Mouse (Mus musculus): ENCODE results near the gene Hsf5.

The Hsf5 gene

DNA sequence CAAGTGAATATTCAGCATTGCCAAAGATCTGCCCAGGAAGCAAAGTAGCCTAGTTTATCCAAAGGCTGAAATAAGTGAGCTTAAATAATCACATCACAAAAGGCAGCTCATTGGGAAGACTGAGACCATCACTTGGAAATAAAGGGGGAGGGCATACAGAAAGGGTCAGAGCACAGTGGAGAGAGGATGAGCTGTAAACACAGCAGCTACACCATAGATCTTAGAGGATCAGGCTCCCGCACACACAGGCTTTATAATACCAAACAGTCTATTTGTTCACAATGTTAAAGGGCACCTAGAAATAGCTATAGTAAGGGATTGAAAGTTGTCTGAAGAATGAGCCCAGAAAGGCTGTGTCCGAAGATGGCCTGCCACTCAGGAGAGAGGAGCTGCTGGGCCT is 21.8 kb downstream of the Hsf5 start:
- no peak for DNase-seq (ENCODE audit: extremely low spot score, low read depth, low spot score)

DNA sequence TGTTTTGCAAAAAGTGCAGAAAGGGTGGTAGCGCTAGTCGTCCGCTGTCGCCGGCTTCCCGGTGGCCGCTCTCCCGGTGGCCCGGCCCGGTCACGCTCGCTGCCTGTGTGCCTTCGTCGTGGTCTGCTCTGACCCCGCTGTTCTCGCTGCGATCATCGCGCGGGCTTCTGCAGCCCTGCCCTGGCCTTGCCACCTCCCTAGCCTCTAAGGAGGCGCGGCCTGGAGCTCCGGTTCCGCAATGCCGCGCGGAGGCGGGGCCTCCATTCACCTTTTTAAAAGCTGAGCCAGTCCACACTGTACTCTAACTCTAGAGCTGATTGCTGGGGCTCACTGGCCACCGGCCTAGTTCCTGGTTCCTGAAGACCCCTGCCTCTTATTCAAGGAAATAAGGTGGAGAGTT is 22.2 kb downstream of the Hsf5 start:
- no peak for DNase-seq (ENCODE audit: extremely low spot score, low read depth, low spot score)

DNA sequence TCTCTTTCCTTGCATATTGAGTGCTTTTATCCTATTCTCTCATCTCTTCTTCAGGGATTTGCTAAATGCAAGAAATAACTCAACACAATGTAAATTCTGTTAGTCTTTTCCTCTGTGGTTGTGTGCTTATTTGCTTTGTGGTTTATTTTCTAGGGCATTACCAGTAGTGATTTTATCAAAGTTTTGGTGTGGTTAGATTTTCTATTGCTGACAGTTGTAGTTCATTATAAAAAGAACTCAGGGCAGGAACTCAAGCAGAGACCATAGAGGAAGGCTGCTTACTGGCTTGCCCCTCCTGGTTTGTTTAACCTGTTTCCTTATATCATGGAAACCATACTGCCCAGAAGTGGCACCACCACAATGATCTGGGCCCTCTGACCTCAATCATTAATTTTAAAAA is 25.9 kb downstream of the Hsf5 start:
- DNase-seq (ENCODE audit: extremely low spot score, low read depth, low spot score): no peak

- DNase-seq (ENCODE audit: extremely low spot score, low read depth, low spot score): no peak
Measured at GRCm38 (mm10) chr11:87654693-87655092, 37.7 kb downstream of the Hsf5 start.

GRCm38 (mm10) chr11:87659216-87659615 is 42.3 kb downstream of the Hsf5 start:
- no peak for DNase-seq (ENCODE audit: extremely low spot score, low read depth, low spot score)

GRCm38 (mm10) chr11:87662407-87662806 is 45.4 kb downstream of the Hsf5 start, which contains the start of gene Rnf43:
Gene Rnf43 (plus strand): TSS chr11:87662722.
- peak; percentile 73 for DNase-seq (ENCODE audit: extremely low spot score, low read depth, low spot score)

DNA sequence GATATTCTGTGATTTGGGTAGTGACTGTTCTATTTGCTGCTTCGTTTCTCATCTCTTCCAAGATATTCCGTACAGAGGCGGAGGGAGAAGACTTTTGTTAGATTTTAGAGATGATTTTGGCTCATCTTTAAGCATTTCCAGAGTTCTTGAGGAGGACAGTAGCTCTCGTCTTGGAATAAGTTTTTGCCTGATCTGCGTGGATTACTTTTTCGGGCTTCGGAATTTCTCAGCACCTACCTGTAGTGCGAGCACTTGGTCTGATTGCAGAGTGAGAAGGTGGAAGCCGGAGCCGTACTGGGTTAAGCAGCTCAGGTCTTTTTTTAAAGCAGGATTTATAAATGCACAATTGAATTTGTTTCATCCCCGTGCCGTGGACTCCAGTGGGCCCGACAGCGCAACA is 45.9 kb downstream of the Hsf5 start:
- no peak for DNase-seq (ENCODE audit: extremely low spot score, low read depth, low spot score)

GRCm38 (mm10) chr11:87663948-87664347 is 47.0 kb downstream of the Hsf5 start:
- DNase-seq (ENCODE audit: extremely low spot score, low read depth, low spot score): no peak

DNA sequence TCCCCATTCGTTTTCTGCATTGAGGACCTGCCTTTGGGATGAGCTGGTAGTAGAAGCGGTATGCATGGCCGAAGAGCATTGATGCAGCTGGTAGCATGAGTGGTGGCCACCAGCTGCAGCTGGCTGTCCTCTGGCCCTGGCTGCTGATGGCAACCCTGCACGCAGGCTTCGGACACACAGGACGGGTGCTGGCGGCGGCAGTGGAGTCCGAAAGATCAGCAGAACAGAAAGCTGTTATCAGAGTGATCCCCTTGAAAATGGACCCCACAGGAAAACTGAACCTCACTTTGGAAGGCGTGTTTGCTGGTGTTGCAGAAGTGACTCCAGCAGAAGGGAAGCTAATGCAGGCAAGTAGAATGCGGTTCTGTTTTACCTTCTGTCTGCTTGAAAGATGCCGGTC is 47.6 kb downstream of the Hsf5 start:
- no peak for DNase-seq (ENCODE audit: extremely low spot score, low read depth, low spot score)

- no peak for DNase-seq (ENCODE audit: extremely low spot score, low read depth, low spot score)
Measured at GRCm38 (mm10) chr11:87665224-87665623, 48.3 kb downstream of the Hsf5 start.

- DNase-seq (ENCODE audit: extremely low spot score, low read depth, low spot score): no peak
Measured at GRCm38 (mm10) chr11:87665658-87666057, 48.7 kb downstream of the Hsf5 start.

GRCm38 (mm10) chr11:87666256-87667035 is 49.5 kb downstream of the Hsf5 start:
- no peak for DNase-seq (ENCODE audit: extremely low spot score, low read depth, low spot score)

DNA sequence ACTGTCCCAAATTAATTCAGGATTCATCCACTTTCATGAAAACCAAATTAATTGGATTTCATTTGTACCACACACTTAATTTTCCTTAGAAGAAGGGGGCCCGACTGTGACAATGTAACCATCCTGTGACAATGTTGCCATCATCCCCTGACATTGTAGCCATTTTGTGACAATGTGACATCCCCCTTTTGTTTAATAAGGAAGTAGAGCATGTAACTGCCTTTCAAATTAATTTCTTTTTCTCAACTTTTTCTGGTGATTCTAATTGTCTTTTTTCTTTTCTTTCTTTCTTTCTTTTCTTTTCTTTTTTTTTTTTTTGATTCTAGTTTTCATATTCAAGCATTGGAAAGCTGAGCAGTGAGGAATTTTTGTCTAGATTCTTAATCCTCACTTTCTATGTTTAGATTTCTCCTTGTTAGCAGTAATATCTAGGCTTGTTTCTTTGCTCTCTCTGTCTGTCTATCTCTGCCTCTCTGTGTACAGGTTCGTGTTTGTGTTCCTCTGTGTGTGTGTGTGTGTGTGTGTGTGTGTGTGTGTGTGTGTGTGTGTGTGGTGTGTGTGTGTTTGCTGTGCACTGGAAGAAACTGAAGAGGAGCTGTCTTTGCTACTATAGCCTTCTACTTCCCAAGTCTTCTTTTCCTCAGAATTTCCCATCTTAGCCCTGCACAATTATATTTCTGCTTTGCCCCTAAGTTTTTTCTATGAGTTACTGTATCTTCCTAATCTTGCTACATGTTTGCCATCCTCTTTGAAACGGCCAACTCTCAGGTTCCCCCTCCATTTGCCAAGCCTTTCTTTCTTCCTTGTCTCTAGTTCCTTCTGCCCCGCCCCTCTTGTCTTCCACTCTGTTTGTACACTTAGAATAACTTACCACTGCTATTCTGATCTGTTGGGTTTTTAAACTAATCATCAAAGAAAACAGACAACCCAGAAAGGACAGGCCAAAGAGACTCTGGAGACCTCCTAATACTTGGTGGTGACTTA is 50.4 kb downstream of the Hsf5 start:
- no peak for DNase-seq (ENCODE audit: extremely low spot score, low read depth, low spot score)

- DNase-seq (ENCODE audit: extremely low spot score, low read depth, low spot score): no peak
Measured at GRCm38 (mm10) chr11:87673282-87673681, 56.3 kb downstream of the Hsf5 start.

DNA sequence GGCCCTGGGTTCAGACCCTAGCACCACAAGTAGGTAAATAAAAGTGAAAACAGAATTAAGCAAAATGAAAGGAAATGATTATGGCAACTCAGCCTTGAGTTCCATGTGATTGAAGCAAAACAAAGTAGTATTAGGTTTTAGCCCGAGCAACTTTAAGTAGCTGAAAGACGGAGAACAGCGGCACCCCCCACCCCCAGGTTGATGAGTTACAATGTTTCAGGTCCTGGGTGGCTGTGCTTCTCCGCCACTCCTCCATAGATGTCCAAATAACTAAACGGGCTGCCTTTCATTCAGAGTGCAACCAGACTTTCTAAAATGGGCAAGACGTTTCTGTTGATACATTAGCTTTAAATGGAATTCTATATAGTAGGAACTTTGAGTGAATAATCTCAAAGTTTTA is 58.6 kb downstream of the Hsf5 start:
- DNase-seq (ENCODE audit: extremely low spot score, low read depth, low spot score): no peak

- no peak for DNase-seq (ENCODE audit: extremely low spot score, low read depth, low spot score)
Measured at GRCm38 (mm10) chr11:87677756-87678155, 60.8 kb downstream of the Hsf5 start.

GRCm38 (mm10) chr11:87678545-87678944 is 61.6 kb downstream of the Hsf5 start:
- no peak for DNase-seq (ENCODE audit: extremely low spot score, low read depth, low spot score)

GRCm38 (mm10) chr11:87678976-87679375 is 62.0 kb downstream of the Hsf5 start:
- no peak for DNase-seq (ENCODE audit: extremely low spot score, low read depth, low spot score)

GRCm38 (mm10) chr11:87680786-87681185 is 63.8 kb downstream of the Hsf5 start:
- no peak for DNase-seq (ENCODE audit: extremely low spot score, low read depth, low spot score)

GRCm38 (mm10) chr11:87682096-87682495 is 65.1 kb downstream of the Hsf5 start:
- DNase-seq (ENCODE audit: extremely low spot score, low read depth, low spot score): no peak

- no peak for DNase-seq (ENCODE audit: extremely low spot score, low read depth, low spot score)
Measured at GRCm38 (mm10) chr11:87682838-87683571, 66.0 kb downstream of the Hsf5 start.

All from hindlimb bud, embryonic 11.5 days (tissue).